Mouse (Mus musculus) liver, embryonic 16.5 days (tissue): ENCODE measurements around the gene Atp11b. TPM values are rescaled to one million over a fixed set of nuclear protein-coding genes. Genes with fewer than 3 reads are reported as not detected.

Source experiments
- ATAC-seq: fragments of 200-750 bp; cut with Nextera tagmentation; 2 replicates; pipeline ENCODE4 v1.8.0; 2017; ENCODE audit warnings: low read depth, mild to moderate bottlenecking, moderate number of reproducible peaks, moderate library complexity
- H3K27ac ChIP-seq: fragments of 300-500 bp; sonication (generic); 2 replicates; pipeline ENCODE4 v1.5.1; 2014; ENCODE audit warnings: mild to moderate bottlenecking, low read length
- H3K27me3 ChIP-seq: fragments of 300-500 bp; sonication (generic); 2 replicates; pipeline ENCODE4 v1.6.1; 2014; ENCODE audit warnings: low read depth, low read length, mixed read lengths; ENCODE audit not compliant: control insufficient read depth, insufficient read depth
- H3K36me3 ChIP-seq: fragments of 300-500 bp; sonication (generic); 2 replicates; pipeline ENCODE4 v1.6.1; 2014; ENCODE audit warnings: mild to moderate bottlenecking; ENCODE audit not compliant: control insufficient read depth, insufficient read depth
- H3K4me1 ChIP-seq: fragments of 300-500 bp; sonication (generic); 2 replicates; pipeline ENCODE4 v1.6.1; 2014; ENCODE audit warnings: low read depth, low read length, mixed read lengths; ENCODE audit not compliant: control insufficient read depth
- H3K4me2 ChIP-seq: fragments of 300-500 bp; sonication (generic); 2 replicates; pipeline ENCODE4 v1.6.1; 2014; ENCODE audit warnings: low read depth, low read length, mixed read lengths
- H3K4me3 ChIP-seq: fragments of 300-500 bp; sonication (generic); 2 replicates; pipeline ENCODE4 v1.5.1; 2014; ENCODE audit warnings: low read depth, mild to moderate bottlenecking, low read length
- H3K9ac ChIP-seq: fragments of 300-500 bp; sonication (generic); 2 replicates; pipeline ENCODE4 v1.6.1; 2014; ENCODE audit warnings: low read depth, low read length
- H3K9me3 ChIP-seq: fragments of 300-500 bp; sonication (generic); replicated peaks from 2 replicates; pipeline ENCODE4 v1.6.1; 2016; ENCODE audit warnings: low read length; ENCODE audit not compliant: control insufficient read depth
- WGBS: fragments of 180-500 bp; shearing (Covaris S2); extraction: QIAGEN DNeasy Blood & Tissue Kit; methylation state at CpG from one replicate; pipeline ENCODE4 v1.1.7; 2014; ENCODE audit not compliant: insufficient replicate concordance; 5-methylcytosine and 5-hydroxymethylcytosine counted together
- polyA plus RNA-seq: library from polyadenylated mRNA; unstranded; fragments of >200 nt; fragmentation: Nextera tagmentation; extraction: Ambion mirVana; gene quantifications from 2 replicates; pipeline ENCODE4 v1.2.1, GENCODE M21; 2015

Gene Atp11b
- polyA plus RNA-seq, 1 experiment from 2014 or later: 13.4 TPM

GRCm38 (mm10) chr3:35751724-35752123 lies 2.2 kb upstream of the Atp11b start:
- Histone ChIP-seq H3K27me3 (no peaks in the 10 kb centered on the region), H3K9me3 (no peaks in the 10 kb centered on the region), H3K9ac (no peak overlapping the region), H3K4me1 (peaks cover 11% of the 10 kb centered on the region), H3K4me2 (no peak overlapping the region), H3K36me3 (no peaks in the 10 kb centered on the region), H3K4me3 (no peak overlapping the region), H3K27ac (no peak overlapping the region)
- WGBS: 54% methylated on average over 2 of the region's 2 CpGs
- no peak for ATAC-seq

GRCm38 (mm10) chr3:35762735-35763134 lies 8.8 kb downstream of the Atp11b start:
- no peak overlapping the region for H3K9ac ChIP-seq
- H3K9me3 ChIP-seq: no peaks in the 10 kb centered on the region
- H3K27ac ChIP-seq: no peak overlapping the region
- no peaks in the 10 kb centered on the region for H3K27me3 ChIP-seq
- H3K4me3 ChIP-seq: no peak overlapping the region
- no peaks in the 10 kb centered on the region for H3K36me3 ChIP-seq
- WGBS: 51% methylated on average over 4 of the region's 4 CpGs
- no peak for ATAC-seq
- H3K4me2 ChIP-seq: no peak overlapping the region
- peaks cover 7% of the 10 kb centered on the region for H3K4me1 ChIP-seq

- no peak overlapping the region for H3K9ac ChIP-seq
- no peaks in the 10 kb centered on the region; the same call in 1 of the 2 replicates for H3K4me1 ChIP-seq
- no peaks in the 10 kb centered on the region for H3K9me3 ChIP-seq
- H3K27ac ChIP-seq: no peak overlapping the region
- WGBS: 50% methylated on average over 7 of the region's 7 CpGs
- H3K4me3 ChIP-seq: no peak overlapping the region
- H3K36me3 ChIP-seq: no peaks in the 10 kb centered on the region
- ATAC-seq: no peak
- H3K27me3 ChIP-seq: no peaks in the 10 kb centered on the region
- H3K4me2 ChIP-seq: no peak overlapping the region
Observed at GRCm38 (mm10) chr3:35764637-35765617, 11.0 kb downstream of the Atp11b start.

GRCm38 (mm10) chr3:35779748-35780147 lies 25.8 kb downstream of the Atp11b start:
- H3K36me3 ChIP-seq: no peaks in the 10 kb centered on the region
- whole genome bisulfite sequencing: 56% methylated on average over 3 of the region's 3 CpGs
- no peaks in the 10 kb centered on the region for H3K27me3 ChIP-seq
- no peak for ATAC-seq
- no peak overlapping the region for H3K4me2 ChIP-seq
- H3K9me3 ChIP-seq: no peaks in the 10 kb centered on the region
- no peaks in the 10 kb centered on the region for H3K4me1 ChIP-seq
- H3K4me3 ChIP-seq: no peak overlapping the region
- H3K9ac ChIP-seq: no peak overlapping the region
- no peak overlapping the region for H3K27ac ChIP-seq

GRCm38 (mm10) chr3:35802040-35802439 lies 48.1 kb downstream of the Atp11b start:
- Histone ChIP-seq H3K36me3 (peaks cover 22% of the 10 kb centered on the region), H3K4me1 (no peaks in the 10 kb centered on the region), H3K9ac (no peak overlapping the region), H3K27ac (no peak overlapping the region), H3K4me2 (no peak overlapping the region), H3K9me3 (no peaks in the 10 kb centered on the region), H3K27me3 (no peaks in the 10 kb centered on the region), H3K4me3 (no peak overlapping the region)
- 65% methylated on average over 2 of the region's 2 CpGs for WGBS
- ATAC-seq: no peak

- H3K9ac ChIP-seq: no peak overlapping the region
- no peaks in the 10 kb centered on the region for H3K27me3 ChIP-seq
- 64% methylated on average over 3 of the region's 3 CpGs for WGBS
- H3K4me3 ChIP-seq: no peak overlapping the region
- peaks cover 6% of the 10 kb centered on the region for H3K36me3 ChIP-seq
- H3K27ac ChIP-seq: no peak overlapping the region
- H3K9me3 ChIP-seq: no peaks in the 10 kb centered on the region
- H3K4me1 ChIP-seq: no peaks in the 10 kb centered on the region
- no peak overlapping the region for H3K4me2 ChIP-seq
- no peak for ATAC-seq
Observed at GRCm38 (mm10) chr3:35819887-35820286, 66.0 kb downstream of the Atp11b start.

- ATAC-seq: no peak
- H3K4me1 ChIP-seq: no peaks in the 10 kb centered on the region
- H3K9me3 ChIP-seq: no peaks in the 10 kb centered on the region
Observed at GRCm38 (mm10) chr3:35822036-35822435, 68.1 kb downstream of the Atp11b start.

GRCm38 (mm10) chr3:35849326-35849725 lies 95.4 kb downstream of the Atp11b start:
- 83% methylated on average over 9 of the region's 9 CpGs for WGBS

More at GRCm38 (mm10) chr3:35822036-35822435, 68.1 kb downstream of the Atp11b start:
- no peak overlapping the region for H3K4me3 ChIP-seq
- 70% methylated on average over 3 of the region's 3 CpGs for WGBS
- no peak overlapping the region for H3K4me2 ChIP-seq
- no peak overlapping the region for H3K9ac ChIP-seq
- H3K27ac ChIP-seq: no peak overlapping the region
- H3K27me3 ChIP-seq: no peaks in the 10 kb centered on the region
- peaks cover 6% of the 10 kb centered on the region for H3K36me3 ChIP-seq

GRCm38 (mm10) chr3:35883267-35883666 lies 129.4 kb downstream of the Atp11b start:
- Histone ChIP-seq H3K9ac (no peak overlapping the region), H3K27ac (no peak overlapping the region), H3K4me3 (no peak overlapping the region), H3K9me3 (no peaks in the 10 kb centered on the region), H3K4me1 (no peaks in the 10 kb centered on the region), H3K4me2 (no peak overlapping the region), H3K27me3 (no peaks in the 10 kb centered on the region), H3K36me3 (no peaks in the 10 kb centered on the region)
- ATAC-seq: no peak

More at GRCm38 (mm10) chr3:35849326-35849725, 95.4 kb downstream of the Atp11b start:
- H3K27ac ChIP-seq: no peak overlapping the region
- no peaks in the 10 kb centered on the region for H3K9me3 ChIP-seq
- H3K36me3 ChIP-seq: no peaks in the 10 kb centered on the region; the same call in 1 of the 2 replicates
- no peaks in the 10 kb centered on the region for H3K27me3 ChIP-seq
- no peak for ATAC-seq
- H3K9ac ChIP-seq: no peak overlapping the region
- H3K4me1 ChIP-seq: no peaks in the 10 kb centered on the region
- H3K4me2 ChIP-seq: no peak overlapping the region
- no peak overlapping the region for H3K4me3 ChIP-seq
